Mouse (Mus musculus): ENCODE data around the gene Haao. TPM values are rescaled to one million over a fixed set of nuclear protein-coding genes. Genes with fewer than 3 reads are reported as not detected.

The Haao gene
- polyA plus RNA-seq, 1 experiment from 2014 or later: not detected

Other genes with a start within 250 kb of the Haao start
- not detected in 2 replicates for gene Kcng3, start 216.1 kb downstream of the Haao start, polyA plus RNA-seq (2014; fragmentation: Nextera tagmentation; extraction: Ambion mirVana)
- 32.9 and 38.4 TPM in 2 replicates for gene Mta3, start 141.8 kb downstream of the Haao start, polyA plus RNA-seq (2014; fragmentation: Nextera tagmentation; extraction: Ambion mirVana)

Data from forebrain, embryonic 11.5 days (tissue).